Mouse (Mus musculus) midbrain, embryonic 12.5 days (tissue): ENCODE results near the gene Abhd16b. TPM values are rescaled to one million over a fixed set of nuclear protein-coding genes. Genes with fewer than 3 reads are reported as not detected.

Experiments
- ATAC-seq: fragments of 200-750 bp; cut with Nextera tagmentation; 2 replicates; pipeline ENCODE4 v1.8.0; 2017; ENCODE audit warnings: low read depth, moderate TSS enrichment, moderate library complexity; ENCODE audit not compliant: low FRiP score
- H3K27ac ChIP-seq: fragments of 300-500 bp; sonication (generic); replicated peaks from 2 replicates; pipeline ENCODE4 v1.5.1; 2016; ENCODE audit warnings: mild to moderate bottlenecking
- H3K27me3 ChIP-seq: fragments of 300-500 bp; sonication (generic); 2 replicates; pipeline ENCODE4 v1.6.1; 2016; ENCODE audit warnings: mild to moderate bottlenecking
- H3K36me3 ChIP-seq: fragments of 300-500 bp; sonication (generic); 2 replicates; pipeline ENCODE4 v1.6.1; 2016
- H3K4me1 ChIP-seq: fragments of 300-500 bp; sonication (generic); 2 replicates; pipeline ENCODE4 v1.6.1; 2016
- H3K4me2 ChIP-seq: fragments of 300-500 bp; sonication (generic); replicated peaks from 2 replicates; pipeline ENCODE4 v1.6.1; 2016; ENCODE audit warnings: mild to moderate bottlenecking, moderate library complexity
- H3K4me3 ChIP-seq: fragments of 300-500 bp; sonication (generic); 2 replicates; pipeline ENCODE4 v1.5.1; 2016; ENCODE audit warnings: mild to moderate bottlenecking
- H3K9ac ChIP-seq: fragments of 300-500 bp; sonication (generic); replicated peaks from 2 replicates; pipeline ENCODE4 v1.6.1; 2016; ENCODE audit warnings: mild to moderate bottlenecking, moderate library complexity
- H3K9me3 ChIP-seq: fragments of 300-500 bp; sonication (generic); 2 replicates; pipeline ENCODE4 v1.6.1; 2016; ENCODE audit warnings: mild to moderate bottlenecking
- WGBS: fragments of 180-500 bp; shearing (Covaris S2); methylation state at CpG from one replicate; pipeline ENCODE4 v1.1.7; 2016; 5-methylcytosine and 5-hydroxymethylcytosine counted together
- polyA plus RNA-seq: library from polyadenylated mRNA; unstranded; fragments of >200 nt; fragmentation: Nextera tagmentation; extraction: Ambion mirVana; gene quantifications from 2 replicates; pipeline ENCODE4 v1.2.1, GENCODE M21; 2016

Abhd16b gene
- polyA plus RNA-seq, 1 experiment from 2014 or later: not detected

DNA sequence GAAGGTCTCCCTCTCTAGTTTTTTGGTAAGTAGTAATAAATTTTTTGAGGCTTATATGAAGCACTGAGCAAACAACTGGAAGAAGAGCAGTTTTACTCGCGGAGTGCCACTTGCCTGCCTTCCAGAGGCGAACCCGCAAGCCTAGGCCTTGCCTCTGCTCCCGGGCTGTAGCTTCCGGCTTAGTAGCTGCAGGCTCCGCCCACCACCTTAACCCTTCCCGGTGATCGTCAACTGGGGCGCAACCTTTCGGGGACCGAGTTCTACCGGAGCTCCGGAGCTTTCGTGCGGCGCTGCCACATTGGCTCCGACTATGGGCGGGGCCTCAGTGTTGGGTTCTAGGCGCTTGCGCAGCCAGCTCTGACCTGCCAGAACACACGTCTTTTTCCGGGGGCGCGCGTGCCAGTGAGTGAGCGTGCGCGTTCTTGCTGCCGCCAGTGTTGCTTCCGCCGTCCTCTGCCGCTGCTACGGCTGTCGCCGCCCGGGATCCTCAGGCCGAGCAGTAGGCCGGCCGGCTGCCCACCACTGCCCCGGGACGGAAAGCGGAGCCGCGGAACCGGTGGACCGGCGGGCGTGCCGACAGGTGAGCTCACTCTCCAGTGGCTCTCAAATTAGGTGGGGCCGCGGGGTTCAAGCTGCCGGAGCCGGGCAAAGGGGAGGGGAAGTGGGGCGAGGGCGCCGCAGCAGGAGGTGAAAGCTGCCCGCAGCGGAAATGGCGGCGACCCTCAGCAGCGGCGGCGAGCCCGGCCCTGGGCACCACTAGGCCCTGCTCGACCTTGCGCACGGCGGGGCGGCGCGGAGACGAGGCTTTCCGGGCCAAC is 27.3 kb downstream of the Abhd16b start, which contains the start of gene Dnajc5:
TSS of gene Dnajc5 (plus strand) at position 368 of the 818 bp plus-strand sequence.
- H3K27ac ChIP-seq: peak within 1 kb of the TSS; percentile 98
- peak within 1 kb of the TSS; percentile 94 for H3K9ac ChIP-seq
- H3K9me3 ChIP-seq: no peaks in the 10 kb centered on the region
- ATAC-seq: peak; percentile 98
- peak within 1 kb of the TSS; percentile 70 for H3K4me2 ChIP-seq
- WGBS: under 1% methylated on average over 72 of the region's 74 CpGs
- peaks cover 22% of the 10 kb centered on the region for H3K36me3 ChIP-seq
- no peaks in the 10 kb centered on the region for H3K27me3 ChIP-seq
- peak within 1 kb of the TSS; percentile 96 for H3K4me3 ChIP-seq
- peaks cover 25% of the 10 kb centered on the region for H3K4me1 ChIP-seq

DNA sequence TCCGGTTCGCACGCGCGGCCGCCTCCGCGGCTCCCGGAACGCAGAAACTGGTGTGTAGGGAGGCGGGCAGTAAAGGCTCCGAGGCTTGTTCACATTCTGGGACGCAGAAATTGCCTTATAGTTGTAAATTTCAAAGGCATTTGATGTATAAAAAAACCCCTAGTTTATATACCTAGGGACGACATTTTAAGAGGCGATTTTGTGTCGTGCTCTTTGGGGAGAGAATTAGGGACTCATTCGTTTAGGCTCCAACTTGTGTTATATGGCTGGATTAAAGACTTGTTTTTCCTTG is 27.9 kb downstream of the Abhd16b start:
- Histone ChIP-seq H3K9me3 (no peaks in the 10 kb centered on the region), H3K27ac (peak overlapping the region; percentile 98), H3K4me2 (peak overlapping the region; percentile 70), H3K27me3 (no peaks in the 10 kb centered on the region), H3K4me1 (peaks cover 25% of the 10 kb centered on the region), H3K36me3 (peaks cover 18% of the 10 kb centered on the region), H3K4me3 (peak overlapping the region; percentile 96), H3K9ac (peak overlapping the region; percentile 94)
- no peak for ATAC-seq
- under 1% methylated on average over 17 of the region's 17 CpGs for WGBS

DNA sequence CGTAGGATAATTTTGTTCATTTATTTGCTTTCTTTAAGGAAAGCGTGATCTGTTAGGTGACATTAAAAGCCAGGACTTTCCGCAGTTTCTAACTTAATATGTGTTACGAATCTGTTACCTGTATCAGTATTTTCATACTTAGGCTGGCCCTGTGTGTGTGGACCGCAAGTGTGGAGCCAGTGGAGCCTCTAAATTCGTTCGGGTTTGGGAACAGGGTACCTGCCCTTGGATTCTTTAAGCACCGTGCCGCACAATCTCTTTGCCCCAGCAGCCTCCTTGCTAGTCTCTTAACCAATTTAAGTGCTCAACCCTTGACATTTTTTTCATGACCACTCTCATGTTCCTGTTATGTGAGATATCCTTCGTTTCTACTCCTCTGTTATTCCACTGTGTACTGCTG is 28.5 kb downstream of the Abhd16b start:
- H3K4me2 ChIP-seq: peak overlapping the region; percentile 70
- H3K27ac ChIP-seq: no peak overlapping the region
- H3K27me3 ChIP-seq: no peaks in the 10 kb centered on the region
- H3K9me3 ChIP-seq: no peaks in the 10 kb centered on the region
- ATAC-seq: no peak
- WGBS: 68% methylated on average over 10 of the region's 10 CpGs
- H3K4me1 ChIP-seq: peaks cover 25% of the 10 kb centered on the region
- H3K36me3 ChIP-seq: peaks cover 12% of the 10 kb centered on the region
- peak overlapping the region; percentile 94 for H3K9ac ChIP-seq
- peak overlapping the region; percentile 96 for H3K4me3 ChIP-seq

DNA sequence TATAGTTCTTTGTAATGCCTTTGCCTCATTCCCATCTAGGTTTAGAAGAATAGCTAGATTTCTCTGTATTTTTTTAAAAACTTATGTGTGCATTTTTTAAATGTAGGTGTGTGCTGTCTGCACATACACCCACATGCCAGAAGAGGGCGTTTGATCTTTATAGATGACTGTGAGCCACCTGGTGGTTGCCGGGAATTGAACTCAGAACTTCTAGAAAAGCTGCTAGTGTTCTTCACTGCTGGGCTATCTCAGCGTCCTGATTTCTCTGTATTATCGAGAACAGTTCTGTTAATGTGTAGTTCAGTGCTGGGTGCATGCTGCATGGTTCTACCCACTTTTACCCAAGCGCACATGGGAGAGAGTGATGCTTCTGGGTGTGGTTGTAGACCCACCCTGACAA is 29.8 kb downstream of the Abhd16b start:
- Histone ChIP-seq H3K27ac (no peak overlapping the region), H3K9me3 (no peaks in the 10 kb centered on the region), H3K4me1 (peaks cover 25% of the 10 kb centered on the region), H3K4me3 (no peak overlapping the region), H3K27me3 (no peaks in the 10 kb centered on the region), H3K36me3 (peaks cover 5% of the 10 kb centered on the region), H3K4me2 (0 out of 2 replicates have a peak overlapping the region, but pooled peaks have one; percentile 70), H3K9ac (no peak overlapping the region)
- WGBS: 75% methylated on average over 5 of the region's 5 CpGs
- no peak for ATAC-seq

DNA sequence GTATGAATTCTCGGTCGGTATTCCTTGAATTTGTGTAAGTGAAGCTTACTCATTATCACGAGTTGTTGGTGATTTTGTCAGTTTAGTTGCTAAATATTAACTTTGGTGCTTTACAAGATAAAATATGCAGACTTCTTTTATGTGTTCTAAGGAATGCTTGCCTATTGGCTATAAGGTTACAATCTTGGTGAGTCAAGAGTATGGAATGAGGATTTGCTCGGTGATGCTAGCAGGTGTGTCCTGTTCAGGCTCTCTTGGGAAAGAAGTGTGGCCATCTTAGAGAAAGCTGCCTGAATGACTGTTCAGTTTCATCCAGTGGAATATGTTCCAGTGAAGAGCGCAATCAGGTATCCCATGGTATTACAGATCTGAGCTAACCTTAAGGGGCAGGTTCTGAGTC is 32.5 kb downstream of the Abhd16b start:
- H3K27ac ChIP-seq: no peak overlapping the region
- H3K4me3 ChIP-seq: no peak overlapping the region
- no peaks in the 10 kb centered on the region for H3K27me3 ChIP-seq
- H3K9ac ChIP-seq: no peak overlapping the region
- no peak overlapping the region for H3K4me2 ChIP-seq
- 92% methylated on average over 5 of the region's 5 CpGs for WGBS
- peaks cover 6% of the 10 kb centered on the region; the same call in 1 of the 2 replicates for H3K9me3 ChIP-seq
- peaks cover 17% of the 10 kb centered on the region for H3K4me1 ChIP-seq
- ATAC-seq: no peak
- H3K36me3 ChIP-seq: peaks cover 28% of the 10 kb centered on the region

DNA sequence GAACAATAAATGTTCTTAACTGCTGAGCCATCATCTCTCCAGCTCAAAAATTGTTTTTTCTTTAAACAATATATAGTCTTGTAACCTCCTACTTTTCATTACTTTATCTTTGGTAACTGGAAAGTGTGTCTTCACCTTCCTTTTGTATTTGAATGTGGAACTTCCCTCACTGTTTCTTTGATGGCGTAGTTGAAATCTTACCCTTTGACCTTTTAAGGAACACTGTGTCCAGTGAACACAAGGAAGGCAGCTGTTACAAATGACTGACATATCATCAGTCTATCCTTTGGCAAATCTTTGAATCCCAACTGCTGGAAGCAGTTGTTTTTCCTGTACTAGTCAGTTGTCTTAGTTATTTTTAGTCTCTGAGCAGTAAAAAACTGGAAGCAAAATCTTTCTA is 36.1 kb downstream of the Abhd16b start:
- ATAC-seq: no peak
- no peak overlapping the region for H3K9ac ChIP-seq
- H3K27me3 ChIP-seq: no peaks in the 10 kb centered on the region
- H3K4me1 ChIP-seq: peaks cover 4% of the 10 kb centered on the region; the same call in 1 of the 2 replicates
- no peak overlapping the region for H3K4me3 ChIP-seq
- H3K4me2 ChIP-seq: no peak overlapping the region
- 88% methylated on average over 1 of the region's 1 CpGs for WGBS
- no peak overlapping the region for H3K27ac ChIP-seq
- H3K9me3 ChIP-seq: peaks cover 9% of the 10 kb centered on the region; the same call in 1 of the 2 replicates
- peaks cover 42% of the 10 kb centered on the region for H3K36me3 ChIP-seq

DNA sequence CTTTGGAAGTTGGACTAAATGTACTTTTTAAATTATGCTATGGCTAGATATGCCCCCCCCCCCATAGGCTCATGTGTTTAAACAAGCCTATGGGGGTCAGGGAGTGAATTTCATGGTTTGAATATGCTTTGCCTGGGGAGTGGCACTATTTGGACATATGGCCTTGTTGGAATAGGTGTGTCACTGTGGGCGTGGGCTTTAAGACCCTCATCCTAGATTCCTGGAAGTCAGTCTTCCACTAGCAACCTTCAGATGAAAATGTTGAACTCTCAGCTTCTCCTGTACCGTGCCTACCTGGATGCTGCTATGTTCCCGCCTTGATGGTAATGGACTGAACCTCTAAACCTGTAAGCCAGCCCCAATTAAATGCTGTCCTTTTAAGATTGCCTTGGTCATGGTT is 39.6 kb downstream of the Abhd16b start:
- no peaks in the 10 kb centered on the region for H3K27me3 ChIP-seq
- H3K4me3 ChIP-seq: no peak overlapping the region
- no peak for ATAC-seq
- H3K9me3 ChIP-seq: peaks cover 9% of the 10 kb centered on the region; the same call in 1 of the 2 replicates
- H3K4me1 ChIP-seq: peaks cover 6% of the 10 kb centered on the region; the same call in 1 of the 2 replicates
- H3K9ac ChIP-seq: no peak overlapping the region
- WGBS: 98% methylated on average over 3 of the region's 3 CpGs
- no peak overlapping the region for H3K27ac ChIP-seq
- no peak overlapping the region for H3K4me2 ChIP-seq
- H3K36me3 ChIP-seq: peaks cover 39% of the 10 kb centered on the region

DNA sequence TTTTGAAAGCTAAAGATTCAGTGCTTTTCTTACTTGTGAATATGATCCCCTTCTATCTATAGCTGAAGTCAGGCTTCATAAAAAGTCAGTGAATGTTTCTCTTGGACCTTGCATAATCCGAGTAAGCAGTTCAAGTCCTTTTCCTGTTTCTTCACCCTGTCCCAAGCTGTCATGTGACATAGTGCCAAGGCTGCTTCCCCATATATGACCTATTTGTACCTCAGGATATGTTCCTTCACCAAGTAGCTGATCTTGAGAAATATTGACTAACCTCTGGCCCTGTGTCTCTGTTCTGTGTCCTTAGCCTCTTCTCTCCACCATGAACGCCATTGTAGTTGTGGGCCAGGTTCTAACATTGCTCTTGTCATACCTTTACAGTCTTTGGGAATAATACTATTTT is 43.4 kb downstream of the Abhd16b start:
- H3K4me3 ChIP-seq: no peak overlapping the region
- no peak for ATAC-seq
- no peak overlapping the region for H3K27ac ChIP-seq
- H3K4me1 ChIP-seq: peaks cover 8% of the 10 kb centered on the region; the same call in 1 of the 2 replicates
- no peaks in the 10 kb centered on the region for H3K9me3 ChIP-seq
- H3K4me2 ChIP-seq: no peak overlapping the region
- no peaks in the 10 kb centered on the region for H3K27me3 ChIP-seq
- H3K9ac ChIP-seq: no peak overlapping the region
- WGBS: 97% methylated on average over 2 of the region's 2 CpGs
- H3K36me3 ChIP-seq: peaks cover 8% of the 10 kb centered on the region; the same call in 1 of the 2 replicates

DNA sequence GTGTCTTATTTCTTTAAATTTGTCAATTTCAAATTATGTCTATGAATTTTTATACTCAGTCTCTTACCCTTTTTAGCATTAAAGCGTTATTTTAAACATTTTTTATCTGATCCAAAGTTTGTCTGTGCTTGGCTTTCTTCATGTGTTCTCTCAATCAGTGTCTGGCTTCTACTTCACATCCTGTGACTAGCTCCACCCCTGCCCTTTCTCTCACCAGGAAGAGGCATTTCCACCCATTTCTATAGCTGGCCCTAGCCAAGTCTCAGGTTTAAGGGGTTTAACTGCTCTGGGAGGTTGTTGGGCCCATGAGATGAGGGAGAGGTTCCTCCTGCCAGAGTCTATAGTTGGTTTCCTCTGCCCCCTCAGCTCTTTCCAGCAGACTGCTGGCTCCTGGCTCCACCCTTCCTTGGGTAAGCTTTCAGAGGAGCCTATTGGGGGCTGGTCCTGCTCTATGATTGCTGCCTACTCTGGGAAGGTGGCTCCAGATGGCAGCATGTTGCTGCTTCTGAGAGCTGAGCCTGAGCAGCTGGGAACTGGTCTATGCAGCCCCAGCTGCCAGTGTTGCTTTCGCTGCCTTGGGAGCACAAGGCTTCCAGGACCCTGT is 44.5 kb downstream of the Abhd16b start:
- no peaks in the 10 kb centered on the region for H3K36me3 ChIP-seq
- no peaks in the 10 kb centered on the region for H3K9me3 ChIP-seq
- H3K27ac ChIP-seq: peak overlapping the region; percentile 65
- no peaks in the 10 kb centered on the region for H3K27me3 ChIP-seq
- H3K4me2 ChIP-seq: no peak overlapping the region
- 88% methylated on average over 2 of the region's 2 CpGs for WGBS
- peak; percentile 38; the same call in 1 of the 2 replicates for ATAC-seq
- no peak overlapping the region for H3K4me3 ChIP-seq
- peaks cover 8% of the 10 kb centered on the region; the same call in 1 of the 2 replicates for H3K4me1 ChIP-seq
- H3K9ac ChIP-seq: no peak overlapping the region

DNA sequence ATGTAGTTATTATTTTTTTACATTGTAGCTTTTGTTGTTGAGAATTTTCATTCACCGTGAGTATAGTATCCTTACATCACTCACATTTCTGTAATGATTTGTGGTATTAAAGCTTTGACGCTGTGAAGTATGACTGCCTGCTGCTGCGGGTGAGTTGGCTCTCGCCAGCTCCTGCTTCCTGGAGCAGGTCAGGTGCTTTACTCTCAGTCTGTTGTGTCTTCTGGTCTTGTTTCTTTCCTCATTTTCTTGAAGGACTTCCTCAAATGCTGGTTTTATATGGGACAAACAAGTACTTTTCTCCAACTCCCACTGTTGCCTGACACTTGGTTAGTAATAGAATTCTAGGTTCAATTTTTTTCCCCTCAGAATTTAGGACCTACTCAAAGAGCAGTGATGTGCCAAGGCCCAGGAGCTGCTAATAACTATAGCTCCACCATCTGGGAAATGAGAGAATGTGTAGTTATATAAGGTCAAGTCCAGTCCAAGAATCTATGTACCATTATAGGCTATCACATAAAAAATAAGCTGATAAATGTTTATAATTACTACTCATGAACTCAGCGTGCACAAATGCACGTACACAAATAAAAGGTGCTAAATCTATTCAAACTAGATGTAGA is 48.9 kb downstream of the Abhd16b start:
- Histone ChIP-seq H3K9me3 (no peaks in the 10 kb centered on the region), H3K36me3 (peaks cover 9% of the 10 kb centered on the region), H3K9ac (no peak overlapping the region), H3K27ac (no peak overlapping the region), H3K27me3 (no peaks in the 10 kb centered on the region), H3K4me2 (no peak overlapping the region), H3K4me3 (no peak overlapping the region), H3K4me1 (peaks cover 5% of the 10 kb centered on the region; the same call in 1 of the 2 replicates)
- ATAC-seq: no peak
- WGBS: 94% methylated on average over 6 of the region's 6 CpGs
